Mouse (Mus musculus): Measurements from ENCODE around the gene Acaa1b.

Gene Acaa1b

DNA sequence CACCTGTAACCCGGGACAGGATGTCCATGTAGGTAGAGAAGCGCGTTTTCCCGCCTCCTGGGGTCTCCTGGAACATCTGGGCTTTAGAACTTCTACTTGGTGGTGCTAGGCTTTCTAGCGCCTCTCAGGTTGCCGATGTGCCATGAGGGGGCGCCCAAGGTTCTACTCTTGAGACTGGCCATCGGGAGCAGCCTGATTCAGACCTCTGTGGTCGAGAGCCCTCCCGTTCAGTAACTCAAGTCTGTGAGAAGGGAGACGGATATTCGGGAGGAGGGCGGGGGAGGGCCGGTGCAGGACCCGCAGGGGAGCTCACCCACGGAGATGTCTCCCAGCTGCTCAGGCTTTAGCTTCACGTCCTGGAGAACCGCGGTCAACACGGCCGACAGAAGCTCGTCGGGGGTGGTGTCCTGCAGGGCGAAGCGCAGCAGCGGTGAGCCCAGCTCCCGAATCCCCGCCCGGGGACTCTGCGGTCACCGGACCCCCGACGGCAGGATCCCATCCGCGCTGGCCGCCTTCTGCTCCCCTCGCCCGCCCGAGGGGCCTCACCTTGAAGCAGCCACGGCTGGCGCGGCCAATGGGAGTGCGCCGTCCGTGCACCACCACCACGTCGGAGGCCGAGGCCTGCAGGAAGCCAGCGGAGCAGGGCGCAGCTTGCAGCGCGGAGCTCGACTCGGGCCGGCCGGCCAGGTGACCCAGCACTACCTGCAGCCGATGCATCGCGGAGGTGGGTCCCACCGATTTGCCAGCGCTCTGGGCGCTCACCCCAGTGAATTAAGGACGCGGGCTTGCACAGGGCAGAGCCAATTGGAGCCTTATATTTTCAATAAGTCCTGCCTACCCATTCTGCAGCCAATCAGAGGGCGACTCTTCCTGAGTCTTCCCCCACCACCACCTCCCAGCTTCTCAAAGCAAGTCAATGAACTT lies at the start of gene Acaa1b:
Gene Acaa1b, minus strand, starts transcription at position 816 of the 924 bp plus-strand sequence.
- DNase-seq: peak; percentile 54 to 62

DNA sequence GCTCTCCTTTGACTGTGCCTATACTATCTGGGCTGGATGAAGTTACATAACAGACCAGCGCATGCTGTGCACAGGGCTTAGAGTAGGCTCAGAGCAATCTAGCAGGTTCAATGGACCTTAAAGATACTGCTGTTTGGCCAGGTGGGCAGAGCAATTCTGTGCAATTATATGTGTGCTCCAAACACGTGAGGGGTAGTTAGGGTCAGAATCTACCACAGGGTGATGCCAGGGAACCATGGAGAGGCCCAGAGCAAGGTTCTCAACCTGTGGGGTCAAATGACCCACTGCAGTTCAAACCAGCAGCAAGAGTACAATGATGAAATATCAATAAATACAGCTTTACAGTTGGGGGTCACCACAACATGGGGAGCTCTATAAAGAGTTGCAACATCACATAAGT lies 49.8 kb upstream of the Acaa1b start:
- DNase-seq: no peak

DNA sequence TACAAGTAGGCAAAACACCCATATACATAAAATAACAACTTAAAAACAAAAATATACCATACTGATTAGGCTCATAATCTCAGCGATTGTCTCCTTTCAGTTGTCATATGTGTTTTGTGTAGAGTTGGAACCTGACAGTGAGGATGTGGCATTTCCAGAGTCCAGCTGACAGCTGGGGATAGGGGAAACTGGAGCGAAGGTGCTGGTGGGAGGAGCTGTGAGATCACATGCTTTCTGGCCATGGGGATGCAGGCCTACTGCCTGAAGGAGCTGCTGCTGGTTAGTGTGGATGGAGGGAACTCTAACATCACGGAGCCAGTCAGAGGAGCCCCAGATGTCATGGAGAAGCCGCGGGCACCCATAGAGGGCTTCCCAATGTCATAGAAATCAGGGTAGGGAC lies 48.9 kb upstream of the Acaa1b start:
- DNase-seq: no peak

DNA sequence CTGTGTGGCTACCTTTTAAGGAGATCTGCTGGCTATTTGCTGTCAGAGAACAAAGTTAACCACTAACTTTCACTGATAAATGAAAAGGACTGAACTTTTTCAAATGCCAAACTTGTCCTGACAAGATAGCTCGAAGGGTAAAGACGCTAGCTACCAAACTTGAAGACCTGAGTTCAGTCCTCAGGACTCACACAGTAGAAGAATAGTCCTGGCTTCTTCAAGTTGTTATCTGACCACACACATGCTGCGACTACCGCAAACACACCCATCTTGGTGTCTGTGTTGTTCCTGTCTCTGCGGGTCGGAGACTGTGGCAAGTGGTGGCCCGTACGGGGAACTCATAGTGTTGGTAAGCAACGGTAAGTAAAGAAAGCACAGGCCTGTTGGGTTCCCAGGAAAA lies 46.7 kb upstream of the Acaa1b start:
- no peak for DNase-seq

DNA sequence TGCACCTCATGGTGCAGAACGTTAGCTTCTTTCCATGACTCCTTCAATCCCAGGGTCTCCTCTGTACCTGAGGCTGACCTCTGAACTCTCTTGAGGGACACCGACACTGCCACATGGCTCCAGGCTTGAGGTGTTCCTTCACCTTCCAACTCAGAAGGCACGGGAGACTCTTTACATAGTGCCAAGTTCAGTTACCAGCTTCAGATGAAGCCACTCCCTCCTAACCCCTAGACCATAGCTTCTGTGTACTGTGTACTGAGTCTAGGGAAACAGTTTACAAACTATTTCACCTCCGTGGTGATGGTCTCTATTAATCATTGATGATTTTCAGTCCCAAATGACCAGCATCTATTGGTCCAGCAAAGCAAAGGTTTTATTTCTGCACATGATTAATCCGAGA lies 44.8 kb upstream of the Acaa1b start:
- no peak for DNase-seq

DNA sequence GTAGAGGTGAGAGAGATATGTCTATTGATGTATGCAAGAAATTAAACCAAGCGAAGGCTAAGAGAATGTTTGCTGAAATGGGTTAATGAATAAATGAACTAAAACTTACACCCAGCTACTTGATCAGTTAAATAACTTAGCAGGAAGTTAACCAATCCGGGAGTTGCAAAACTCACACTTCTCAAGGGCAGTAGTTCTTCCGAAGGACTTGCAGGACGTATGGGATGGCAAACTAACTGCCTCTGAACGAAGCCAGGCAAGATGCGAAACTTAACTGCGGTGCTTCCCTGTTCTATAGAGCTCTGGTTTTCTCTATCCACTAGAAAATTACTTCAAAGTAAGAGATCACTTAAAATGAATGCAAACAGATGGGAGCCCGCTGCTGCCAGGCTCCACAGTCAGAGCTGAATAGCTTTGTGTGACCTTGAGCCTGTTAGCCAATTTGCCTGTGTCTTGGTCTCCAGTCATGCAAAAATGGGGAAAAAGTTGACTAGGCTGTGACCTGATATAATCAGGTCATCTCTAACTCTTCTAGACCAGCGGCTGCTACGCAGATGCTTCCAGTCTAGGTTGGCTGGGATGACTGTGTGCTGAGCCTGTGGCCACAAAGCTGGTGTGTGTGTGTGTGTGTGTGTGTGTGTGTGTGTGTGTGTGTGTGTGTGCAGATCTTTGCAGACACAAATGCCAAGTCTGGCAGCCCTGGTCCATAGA lies 42.4 kb upstream of the Acaa1b start:
- DNase-seq: no peak

DNA sequence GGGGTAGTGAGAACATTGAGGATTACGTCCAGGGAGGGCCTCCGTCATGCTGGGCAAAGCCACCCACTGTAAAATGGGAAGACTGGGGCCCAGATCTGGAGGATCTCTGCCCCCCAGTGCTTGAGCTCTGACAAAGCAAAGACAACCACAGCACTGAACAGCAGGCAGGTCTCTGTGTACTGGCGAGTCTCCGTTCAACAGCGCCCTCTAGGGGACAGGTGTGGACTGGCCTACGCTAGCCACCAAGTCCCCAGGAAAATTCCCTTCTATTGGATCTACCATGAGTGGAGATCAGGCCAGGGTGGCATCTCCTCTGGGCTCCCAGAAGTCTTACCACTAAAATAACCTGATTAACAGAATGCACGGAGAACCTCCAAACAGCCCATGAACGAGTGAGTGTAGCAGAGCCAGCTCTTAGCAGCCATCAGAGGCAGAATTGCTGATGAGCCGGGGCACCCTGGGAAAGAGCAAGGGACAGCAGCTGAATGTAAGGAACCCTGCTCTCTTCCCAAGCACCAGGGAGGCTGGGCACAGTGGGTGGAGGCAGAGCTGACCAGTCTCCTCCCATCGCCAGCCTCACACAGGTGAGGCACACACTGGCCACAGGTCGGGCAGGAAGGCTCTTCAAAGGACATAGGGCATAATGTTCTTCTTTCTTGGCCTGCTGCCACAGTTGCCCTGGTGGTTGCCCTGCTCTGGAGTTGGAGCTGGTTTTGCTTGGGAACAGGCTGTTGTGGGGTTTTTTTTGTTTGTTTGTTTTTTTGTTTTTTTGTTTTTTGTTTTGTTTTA lies 35.5 kb upstream of the Acaa1b start:
- peak; percentile 56 for DNase-seq

DNA sequence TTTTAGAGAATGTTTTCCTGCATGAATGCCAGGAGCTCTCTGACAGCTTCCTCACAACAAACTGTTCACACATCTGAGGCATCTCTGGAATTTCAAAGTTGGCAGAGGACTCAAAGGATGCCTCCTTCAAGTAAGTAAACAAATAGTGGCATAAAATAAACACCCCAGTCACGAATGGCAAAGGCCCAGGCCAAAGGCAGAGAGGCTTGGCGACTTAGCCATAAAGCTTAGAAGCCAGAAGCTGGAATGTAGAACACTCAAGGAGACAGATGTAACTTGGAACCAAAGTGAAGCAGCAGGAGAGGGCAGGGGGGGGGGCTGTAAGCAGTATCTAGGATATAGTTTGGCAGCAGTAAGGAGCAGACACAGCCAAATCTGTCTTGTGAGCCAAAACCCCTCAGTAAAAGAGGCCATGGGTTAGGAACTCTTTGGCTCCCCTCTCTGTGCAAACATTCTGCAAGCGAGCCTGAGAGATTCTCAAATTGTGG lies 24.4 kb upstream of the Acaa1b start:
- no peak for DNase-seq

DNA sequence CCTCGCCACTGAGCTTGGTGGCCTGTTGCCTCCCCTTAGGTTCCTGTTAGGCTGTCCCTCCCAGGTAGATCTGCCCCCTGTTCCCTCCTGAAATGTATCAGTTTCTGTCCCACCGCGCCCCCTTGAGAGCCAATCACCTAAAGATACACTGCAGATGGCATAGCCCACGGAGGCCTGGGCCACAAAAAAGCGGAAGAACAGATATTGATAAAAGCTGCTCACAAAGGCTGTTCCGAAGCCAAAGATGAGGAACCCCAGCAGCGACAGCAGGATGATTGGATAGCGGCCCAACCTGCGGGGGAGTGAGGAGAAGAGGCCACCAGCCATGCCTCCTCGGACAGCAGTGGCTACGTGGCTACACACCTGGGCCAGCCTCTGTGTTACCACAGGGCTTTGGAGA lies 22.4 kb upstream of the Acaa1b start:
- DNase-seq: no peak

DNA sequence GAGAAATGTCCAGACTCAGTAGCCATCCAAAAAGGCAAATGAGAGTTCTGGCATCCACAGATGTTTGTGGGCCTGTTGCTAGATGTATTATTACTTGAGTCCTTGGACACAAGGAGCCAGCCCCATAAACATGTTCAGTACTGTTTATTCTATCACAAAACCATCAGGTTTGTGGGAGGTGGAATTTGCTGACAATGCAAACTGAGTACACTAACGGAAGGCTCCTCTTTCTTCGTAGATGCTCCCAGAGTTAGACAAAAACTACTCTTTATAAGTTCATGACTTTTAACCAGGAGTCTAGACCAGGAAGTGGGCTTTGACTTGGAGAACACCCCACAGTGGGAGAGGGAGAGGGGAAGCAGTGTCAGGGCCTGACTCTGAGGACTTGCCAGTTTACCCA lies 10.7 kb upstream of the Acaa1b start:
- no peak for DNase-seq

DNA sequence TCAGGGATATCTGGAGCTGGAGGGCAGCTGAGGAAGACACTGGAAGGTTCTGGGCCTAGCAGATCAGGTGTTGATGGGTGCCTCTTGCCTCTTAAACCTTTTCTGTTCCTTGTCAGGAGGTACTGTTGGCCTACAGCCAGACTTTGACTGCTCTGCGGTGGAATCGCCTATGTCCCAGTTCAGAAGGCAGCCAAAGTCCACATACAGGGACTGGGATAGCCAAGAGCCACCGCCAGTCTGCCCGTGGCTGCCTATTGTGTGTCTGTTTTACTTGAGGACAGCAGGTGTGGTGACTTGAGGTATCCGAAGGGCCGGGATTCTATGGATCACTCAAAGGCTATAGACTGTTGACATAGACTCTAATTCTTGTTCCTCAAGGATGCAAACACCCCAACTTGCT lies 8.7 kb upstream of the Acaa1b start:
- DNase-seq: no peak

DNA sequence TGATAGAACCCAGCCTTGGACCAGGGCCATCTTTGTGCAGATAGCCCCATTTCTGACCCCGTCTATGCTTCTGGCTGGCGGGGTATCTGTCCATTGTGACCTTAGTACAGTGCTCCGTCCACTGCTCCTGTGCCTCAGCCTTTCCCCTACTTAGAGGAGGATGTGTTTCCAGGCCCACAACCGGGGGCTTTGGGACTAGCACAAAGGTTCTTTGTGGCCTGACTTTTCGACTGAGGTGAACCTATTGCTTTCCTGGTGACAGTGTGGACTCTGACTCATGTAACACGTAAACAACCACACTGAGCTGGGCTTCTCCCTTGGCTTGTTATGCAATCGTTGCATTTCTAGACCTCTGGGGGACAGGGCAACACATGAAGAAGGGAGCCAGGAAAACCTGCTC lies 7.8 kb upstream of the Acaa1b start:
- no peak for DNase-seq

DNA sequence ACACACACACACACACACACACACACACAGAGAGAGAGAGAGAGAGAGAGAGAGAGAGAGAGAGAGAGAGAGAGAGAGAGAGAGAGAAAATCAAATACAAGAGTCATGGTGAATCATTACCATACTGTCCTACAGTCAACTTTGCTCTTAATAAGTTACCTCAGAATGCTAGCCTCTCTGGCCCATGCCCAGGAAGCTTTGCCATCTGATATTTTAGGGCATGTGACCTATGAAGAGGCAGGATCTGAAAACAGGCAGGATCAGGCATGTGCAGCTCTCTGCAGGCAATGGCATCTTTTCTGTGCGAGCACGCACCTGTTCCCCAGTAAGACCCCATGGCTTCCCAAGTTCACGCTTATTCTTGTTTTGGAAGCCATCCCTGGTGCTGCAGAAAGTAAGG lies 3.8 kb upstream of the Acaa1b start:
- no peak for DNase-seq

DNA sequence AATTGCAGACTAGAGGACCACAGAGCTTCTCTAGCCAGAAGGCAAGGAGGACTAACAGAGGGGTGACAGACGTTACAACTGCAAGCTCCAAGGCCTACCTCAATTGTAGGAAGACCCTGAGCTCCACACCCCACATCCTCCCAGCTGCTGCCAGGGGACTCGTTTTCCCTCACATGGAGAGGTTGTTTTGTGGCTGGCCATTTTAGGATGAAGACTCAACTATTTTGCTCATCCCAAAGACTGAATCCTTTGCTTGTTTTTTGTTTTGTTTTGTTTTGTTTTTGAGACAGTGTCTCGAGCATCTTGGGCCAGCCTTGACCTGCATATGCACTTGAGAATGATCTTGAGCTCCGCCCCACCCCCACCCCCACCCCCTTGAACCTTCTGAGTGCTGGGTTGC lies 2.0 kb upstream of the Acaa1b start, which contains the start of gene Gm47289:
Gene Gm47289, plus strand, starts transcription at position 301 of the 400 bp plus-strand sequence.
- DNase-seq: no peak

DNA sequence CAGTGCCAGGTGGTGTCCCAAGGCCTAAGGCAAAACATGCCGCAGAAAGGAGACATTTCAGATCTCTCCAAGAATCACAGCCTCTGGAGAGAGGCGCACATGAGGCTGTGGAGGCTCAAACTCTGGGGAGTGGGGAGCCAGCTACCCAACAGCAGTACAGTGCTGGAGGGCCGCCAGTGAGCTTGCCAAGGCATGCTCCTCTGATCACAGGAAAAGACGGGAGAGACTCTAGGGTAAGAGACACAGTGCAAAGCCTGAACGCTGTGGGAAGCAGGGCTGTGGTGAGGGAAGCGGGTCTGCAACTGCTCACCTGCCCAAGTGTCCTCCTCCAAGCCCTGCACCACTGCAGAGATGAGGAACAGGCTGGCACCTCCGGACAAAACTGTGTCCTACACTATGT lies 1.1 kb downstream of the Acaa1b start:
- no peak for DNase-seq

DNA sequence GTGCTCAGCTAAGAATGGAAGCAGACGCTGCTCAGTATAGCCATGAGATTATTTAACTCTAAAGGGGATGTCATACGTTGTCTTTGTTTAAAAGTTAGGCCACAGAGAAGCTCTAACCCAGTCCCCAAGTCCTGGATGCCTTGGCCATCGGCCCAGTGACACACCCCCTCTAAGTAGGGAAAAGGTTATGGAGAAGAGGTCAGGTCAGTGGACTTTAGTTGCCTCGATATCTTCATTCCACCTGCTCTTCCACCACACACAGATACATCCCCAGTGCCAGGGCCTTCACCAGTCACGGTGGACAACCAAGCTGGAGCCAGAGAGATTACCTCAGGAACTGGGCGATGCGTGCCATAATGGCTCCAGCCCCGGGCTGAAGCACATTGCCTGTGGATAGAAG lies 1.5 kb downstream of the Acaa1b start:
- DNase-seq: no peak

DNA sequence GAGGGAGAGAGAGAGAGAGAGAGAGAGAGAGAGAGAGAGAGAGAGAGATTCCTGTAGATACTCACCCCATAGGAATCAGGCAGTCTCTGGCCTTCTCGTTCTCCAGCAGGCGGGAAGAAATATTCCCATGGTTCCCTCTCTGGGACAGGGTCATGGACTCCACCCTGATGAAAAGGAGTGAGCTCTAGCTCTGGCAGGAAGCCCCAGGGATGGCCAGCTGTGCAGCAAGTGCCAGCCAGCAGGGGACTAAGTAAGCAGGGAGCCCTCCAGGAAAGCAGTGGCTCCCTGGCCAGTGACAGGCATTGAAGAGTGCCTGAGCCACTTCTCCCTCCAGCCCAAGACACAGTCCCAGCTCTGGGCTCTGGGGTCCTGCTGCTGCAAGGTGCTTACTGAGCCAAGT lies 5.1 kb downstream of the Acaa1b start:
- no peak for DNase-seq

DNA sequence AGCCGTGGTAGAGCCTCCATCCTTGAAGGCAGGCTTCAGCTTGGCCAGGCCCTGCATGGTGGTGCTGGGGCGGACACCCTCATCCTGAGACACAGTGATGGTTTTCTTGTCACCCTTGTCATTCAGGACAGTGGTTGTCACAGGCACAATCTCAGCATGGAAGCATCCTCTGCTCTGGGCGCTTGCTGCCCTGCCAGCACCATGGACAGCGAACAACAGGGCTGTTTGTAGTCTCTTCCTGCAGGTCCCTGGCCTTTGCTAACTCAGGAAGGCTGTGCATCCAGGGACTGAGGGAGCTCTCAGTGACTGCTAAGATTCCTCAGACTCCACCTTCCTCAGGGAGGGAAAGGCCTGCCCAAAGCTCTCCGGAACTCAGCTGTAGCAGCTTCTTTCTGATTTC lies 7.3 kb downstream of the Acaa1b start:
- no peak for DNase-seq

DNA sequence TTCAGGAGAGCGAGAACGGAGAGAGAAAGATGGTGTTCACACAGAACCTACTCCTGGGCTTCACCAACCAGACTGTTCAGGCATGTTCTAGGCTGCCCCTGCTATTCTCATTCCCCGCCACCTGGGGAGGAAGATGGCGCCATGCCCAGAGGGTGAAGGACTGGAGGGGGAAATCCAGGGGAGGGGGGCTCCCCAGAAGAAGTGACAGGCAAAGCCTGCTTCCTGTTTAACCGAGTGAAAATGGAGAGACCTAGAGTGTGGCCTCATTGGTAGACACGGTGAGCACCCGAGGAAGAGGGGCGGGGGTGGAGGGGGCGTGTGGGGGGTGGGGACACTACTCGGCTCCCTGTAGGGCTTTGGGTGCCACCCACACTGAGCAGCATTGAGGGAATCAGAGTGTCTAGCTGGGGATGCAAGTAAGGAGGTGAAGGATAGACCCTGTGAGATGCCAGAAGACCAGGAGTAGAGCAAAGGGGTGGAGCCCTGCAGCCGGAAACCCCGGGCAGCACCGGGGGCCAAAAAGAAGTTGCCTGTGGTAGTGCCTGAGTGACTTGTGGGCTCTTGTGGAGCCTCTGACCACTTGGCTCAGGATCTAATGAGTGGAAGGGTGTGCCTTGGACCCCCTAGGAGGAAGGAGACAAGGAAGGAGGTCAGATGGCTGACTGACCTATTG lies 10.7 kb downstream of the Acaa1b start:
- DNase-seq: no peak

DNA sequence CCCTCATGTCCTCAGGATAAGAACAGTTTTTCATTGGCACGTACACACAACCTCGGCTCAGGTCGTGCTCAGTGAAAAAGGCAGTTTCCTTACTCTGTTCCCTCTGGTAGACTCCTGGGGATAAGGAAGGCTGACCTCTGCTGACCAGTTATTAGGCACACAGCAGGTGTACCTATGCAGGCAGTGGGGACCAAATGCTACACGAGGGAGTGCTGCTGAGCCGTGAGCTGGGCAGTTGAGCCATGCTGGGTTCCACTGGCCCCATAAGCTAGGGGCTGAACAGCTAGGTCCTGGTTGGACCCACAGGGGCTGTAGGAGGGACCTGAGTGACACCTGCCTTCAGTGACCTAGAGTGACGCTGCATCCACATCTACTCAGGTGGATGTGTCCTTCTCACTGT lies 11.3 kb downstream of the Acaa1b start:
- no peak for DNase-seq

DNA sequence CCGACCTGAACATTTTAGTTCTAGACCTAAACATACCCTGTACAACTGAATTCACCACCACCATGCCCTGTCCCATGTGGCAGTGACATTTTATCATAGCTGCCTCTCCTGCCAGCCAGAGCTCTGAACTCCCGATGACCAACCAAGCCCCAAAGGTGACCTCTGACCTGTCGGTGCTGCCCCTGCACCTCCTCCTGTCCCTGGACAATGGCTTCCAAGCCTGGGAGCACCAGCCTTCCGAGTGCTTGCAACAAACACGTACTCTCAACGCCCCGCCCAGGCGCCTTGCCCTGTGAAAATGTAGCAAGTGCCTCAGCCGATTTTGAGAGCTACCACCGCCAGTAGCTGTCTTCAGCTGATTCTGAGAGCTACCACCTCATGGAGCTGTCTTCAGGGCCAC lies 11.8 kb downstream of the Acaa1b start:
- no peak for DNase-seq

DNA sequence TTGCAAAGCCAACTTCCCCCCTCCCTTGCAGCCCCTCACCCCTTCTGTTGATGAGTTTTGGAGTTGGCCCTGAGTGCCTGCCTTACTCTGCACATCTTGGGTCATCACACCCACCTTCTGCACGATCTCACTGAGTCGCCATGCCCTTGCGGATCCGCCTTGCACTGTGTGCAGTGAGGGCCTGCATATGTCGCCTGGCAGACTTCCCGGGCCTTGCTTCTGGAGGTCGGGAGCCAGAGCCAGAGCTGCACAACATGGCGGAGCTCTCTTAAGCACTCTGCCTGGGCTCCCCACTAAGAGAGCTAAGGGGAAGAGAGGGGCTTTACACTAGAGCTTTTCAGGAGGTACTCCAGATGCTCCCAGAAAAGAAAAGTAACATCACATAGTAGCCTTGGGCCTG lies 12.2 kb downstream of the Acaa1b start:
- peak; percentile 61 to 70 for DNase-seq

DNA sequence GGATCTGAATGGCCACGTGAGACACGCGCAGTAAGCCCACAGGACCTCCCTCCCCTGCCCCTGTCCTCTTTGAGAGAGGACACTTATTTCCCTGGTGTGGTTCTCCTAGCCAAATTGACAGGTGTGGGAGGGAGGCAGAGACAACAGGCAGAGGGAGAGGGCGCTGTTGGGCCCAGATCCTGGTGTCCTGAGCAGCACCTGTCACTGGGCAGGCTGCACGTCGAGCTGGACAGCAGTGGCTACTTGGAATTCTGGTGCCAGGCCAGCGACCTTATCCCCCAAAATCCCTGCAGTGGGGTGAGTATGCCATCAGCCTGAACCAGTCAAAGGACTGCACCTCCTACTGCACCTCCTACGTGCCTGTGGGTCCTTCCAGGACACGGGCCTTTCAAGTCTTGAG lies 13.5 kb downstream of the Acaa1b start:
- DNase-seq: no peak

Data from cerebellum, postnatal 36 days (tissue).